Mouse (Mus musculus) stomach, postnatal 0 days (tissue): Measurements from ENCODE around the gene Htr7.

ENCODE experiments used
- CTCF ChIP-seq: IDR thresholded peaks from 2 replicates; pipeline ENCODE4 v1.5.1; 2016; ENCODE audit warnings: antibody characterized with exemption, low read depth, mild to moderate bottlenecking, moderate library complexity
- EP300 ChIP-seq: optimal IDR thresholded peaks from 2 replicates; pipeline ENCODE3; 2016; ENCODE audit warnings: antibody characterized with exemption

DNA sequence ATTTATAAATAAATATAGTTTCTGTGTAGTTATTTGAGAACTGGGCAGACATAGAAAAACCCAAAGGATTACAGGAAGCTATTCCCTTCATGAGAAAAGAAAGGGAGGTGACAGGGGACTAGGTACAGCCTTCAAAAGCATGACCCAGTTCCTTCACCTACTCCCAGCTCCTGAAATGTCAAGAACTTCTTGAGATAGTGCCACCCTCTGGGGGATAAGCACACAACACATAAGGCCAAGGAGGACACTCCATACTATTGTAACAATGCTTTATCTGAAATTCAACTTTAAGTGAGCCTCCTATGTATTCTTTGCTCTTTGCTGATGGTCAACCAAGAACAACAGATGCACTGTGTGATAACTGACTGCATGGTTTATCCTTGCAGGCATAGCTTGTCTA lies 82.6 kb downstream of the Htr7 start:
- TF ChIP-seq EP300 (no peak), CTCF (no peak)
